Mouse (Mus musculus) kidney, adult 2 months (tissue): Measurements from ENCODE around the gene Ifi204.

ENCODE experiments used
- CTCF ChIP-seq: fragments of 200-500 bp; conservative IDR thresholded peaks from 2 replicates; pipeline ENCODE4 v1.5.1; 2011; ENCODE audit warnings: low read depth, mild to moderate bottlenecking, control low read depth, low read length, moderate library complexity, mixed read lengths; ENCODE audit not compliant: insufficient read depth, insufficient read length
- POLR2A ChIP-seq: fragments of 200-500 bp; IDR thresholded peaks from one replicate; pipeline ENCODE4 v1.6.1; 2011; ENCODE audit warnings: low read depth, low read length, control low read depth

- TF ChIP-seq POLR2A = no peak
- TF ChIP-seq CTCF = no peak
Measured at GRCm38 (mm10) chr1:173736986-173737385, 29.8 kb downstream of the Ifi204 start.
